Mouse (Mus musculus) E14TG2a.4 (cell line): ENCODE results near the gene Slc35b3.
A peak's percentile ranks its signal among the peaks of the same experiment; 100 is the strongest.

Experiments
- H3K27me3 ChIP-seq: 2 replicates; pipeline ENCODE4 v1.6.1; 2014; ENCODE audit warnings: low read length, control low read depth; ENCODE audit not compliant: insufficient read depth
- H3K36me3 ChIP-seq: 2 replicates; pipeline ENCODE4 v1.6.1; 2014; ENCODE audit warnings: low read length, control low read depth; ENCODE audit not compliant: insufficient read depth
- H3K4me1 ChIP-seq: replicated peaks from 2 replicates; pipeline ENCODE4 v1.6.1; 2014; ENCODE audit warnings: low read depth, low read length, control low read depth
- H3K4me3 ChIP-seq: replicated peaks from 2 replicates; pipeline ENCODE4 v1.5.1; 2014; ENCODE audit warnings: mild to moderate bottlenecking, low read length
- H3K9me3 ChIP-seq: 2 replicates; pipeline ENCODE4 v1.6.1; 2014; ENCODE audit warnings: low read length, control low read depth
- CTCF ChIP-seq: conservative IDR thresholded peaks from 2 replicates; pipeline ENCODE4 v1.5.1; 2014; ENCODE audit warnings: low read length
- NANOG ChIP-seq: IDR thresholded peaks from 2 replicates; pipeline ENCODE4 v1.6.1; 2014; ENCODE audit warnings: borderline replicate concordance, low read length, mixed read lengths
- POU5F1 ChIP-seq: IDR thresholded peaks from 2 replicates; pipeline ENCODE4 v1.6.1; 2014; ENCODE audit warnings: low read length, borderline replicate concordance

Gene Slc35b3

DNA sequence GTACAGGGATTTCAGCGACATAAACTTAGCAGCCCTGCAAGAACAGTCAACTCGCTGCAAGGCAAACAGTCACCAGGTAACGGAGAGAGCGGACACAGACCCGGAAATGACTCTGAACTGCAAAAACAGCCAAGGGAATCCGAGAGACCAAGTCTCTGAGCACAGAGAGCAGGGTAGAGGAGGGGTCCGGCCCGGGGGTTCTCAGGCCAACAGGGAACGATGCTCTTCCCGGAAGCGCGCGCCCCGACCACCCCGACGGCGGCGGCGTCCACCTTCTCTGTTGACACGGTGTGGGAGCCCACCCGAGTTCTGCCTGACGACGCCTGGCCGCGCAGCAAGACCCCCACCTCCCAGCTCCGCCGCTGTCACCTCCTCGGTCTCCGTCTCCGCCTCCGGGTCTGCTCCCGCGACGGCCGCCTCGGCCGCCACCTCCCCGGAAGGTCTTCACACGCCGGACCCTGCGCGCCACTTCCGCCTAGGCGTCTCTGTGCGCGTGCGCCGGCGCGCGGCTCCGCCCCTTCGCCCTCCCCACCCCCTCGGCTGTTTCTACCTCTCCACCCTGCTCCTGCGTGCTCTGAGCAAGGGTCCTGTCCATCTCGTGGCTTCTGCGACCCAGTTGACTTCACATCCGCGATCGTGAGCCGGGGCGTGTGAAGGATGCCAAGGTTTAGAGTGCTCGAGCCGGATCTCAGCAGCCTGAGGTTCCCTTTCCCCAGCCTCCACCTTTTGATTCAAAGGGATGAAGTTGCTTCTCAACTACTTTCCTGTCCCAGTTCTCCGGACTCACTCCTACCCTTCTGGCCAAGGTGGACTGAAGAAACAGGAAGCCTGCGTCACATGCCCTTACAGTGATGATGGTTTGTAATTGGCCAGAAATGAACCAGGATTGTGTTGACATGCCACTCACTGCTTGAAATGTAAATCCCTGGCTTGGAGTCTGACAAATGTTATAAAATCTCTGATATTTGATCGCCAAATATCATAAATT is at the start of gene Slc35b3:
Gene Slc35b3, minus strand, starts transcription at position 813 of the 988 bp plus-strand sequence.
- peaks cover 4% of the 10 kb centered on the region; the same call in 1 of the 2 replicates for H3K36me3 ChIP-seq
- no peaks in the 10 kb centered on the region; the same call in 1 of the 2 replicates for H3K27me3 ChIP-seq
- H3K4me3 ChIP-seq = peak within 1 kb of the TSS; percentile 88
- H3K9me3 ChIP-seq = no peaks in the 10 kb centered on the region
- H3K4me1 ChIP-seq = peaks cover 9% of the 10 kb centered on the region
- no peak for TF ChIP-seq POU5F1
- no peak for TF ChIP-seq NANOG
- TF ChIP-seq CTCF = no peak

DNA sequence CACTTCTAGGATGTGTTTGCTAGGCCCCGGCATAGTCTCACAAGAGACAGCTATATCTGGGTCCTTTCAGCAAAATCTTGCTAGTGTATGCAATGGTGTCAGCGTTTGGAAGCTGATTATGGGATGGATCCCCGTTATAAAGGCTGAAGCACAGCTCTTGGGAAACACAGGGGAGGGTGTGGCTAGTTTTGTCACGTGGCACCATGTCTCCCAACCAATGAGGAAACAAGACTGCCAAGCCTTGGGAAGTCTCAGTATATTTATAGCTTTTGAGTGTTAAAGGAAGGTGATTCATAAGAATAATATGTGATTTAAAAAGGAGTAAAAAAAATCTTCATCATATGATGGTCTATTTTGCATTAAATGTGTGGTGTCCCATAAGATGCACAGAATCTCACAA is 49.6 kb upstream of the Slc35b3 start:
- Histone ChIP-seq H3K36me3 (no peaks in the 10 kb centered on the region), H3K9me3 (no peaks in the 10 kb centered on the region), H3K27me3 (no peaks in the 10 kb centered on the region), H3K4me3 (no peak overlapping the region), H3K4me1 (no peaks in the 10 kb centered on the region; the same call in 1 of the 2 replicates)
- TF ChIP-seq CTCF (no peak), POU5F1 (no peak), NANOG (no peak)

DNA sequence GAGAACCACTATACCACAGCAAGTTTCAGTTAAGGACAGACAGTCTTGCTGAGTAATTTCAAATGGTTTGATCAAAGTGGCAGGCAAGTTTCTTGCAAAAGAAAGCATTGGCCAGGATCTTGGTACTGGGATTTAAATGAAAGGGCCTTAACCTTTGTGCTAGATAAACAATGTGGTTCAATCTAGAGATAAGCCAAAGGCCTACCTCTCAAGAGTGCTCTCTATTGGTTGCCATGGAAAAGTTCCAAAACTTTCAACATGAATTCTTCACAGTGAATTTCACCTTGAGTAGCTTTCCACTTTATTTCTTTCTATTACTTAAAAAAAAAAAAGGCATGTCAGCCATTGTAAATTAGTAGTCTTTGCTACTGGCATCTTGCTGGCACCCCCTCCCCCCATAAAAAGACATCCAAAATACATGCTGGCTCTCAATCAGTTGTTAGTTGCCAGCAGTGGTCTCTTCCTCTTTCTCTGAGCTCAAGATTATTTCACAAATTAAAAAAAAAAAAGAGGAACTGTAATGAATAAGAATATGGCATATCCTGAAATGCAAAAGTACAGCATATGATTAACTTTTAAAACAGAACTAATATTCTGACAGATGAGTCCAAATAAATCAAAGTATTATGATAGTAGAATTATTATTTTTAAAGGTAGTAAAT is 42.6 kb upstream of the Slc35b3 start:
- H3K4me3 ChIP-seq = no peak overlapping the region
- H3K9me3 ChIP-seq = no peaks in the 10 kb centered on the region
- H3K4me1 ChIP-seq = no peaks in the 10 kb centered on the region
- H3K36me3 ChIP-seq = no peaks in the 10 kb centered on the region
- TF ChIP-seq POU5F1 (no peak), CTCF (no peak), NANOG (no peak)
- H3K27me3 ChIP-seq = 0 out of 2 replicates have a peak, but pooled peaks cover 3% of the 10 kb centered on the region

DNA sequence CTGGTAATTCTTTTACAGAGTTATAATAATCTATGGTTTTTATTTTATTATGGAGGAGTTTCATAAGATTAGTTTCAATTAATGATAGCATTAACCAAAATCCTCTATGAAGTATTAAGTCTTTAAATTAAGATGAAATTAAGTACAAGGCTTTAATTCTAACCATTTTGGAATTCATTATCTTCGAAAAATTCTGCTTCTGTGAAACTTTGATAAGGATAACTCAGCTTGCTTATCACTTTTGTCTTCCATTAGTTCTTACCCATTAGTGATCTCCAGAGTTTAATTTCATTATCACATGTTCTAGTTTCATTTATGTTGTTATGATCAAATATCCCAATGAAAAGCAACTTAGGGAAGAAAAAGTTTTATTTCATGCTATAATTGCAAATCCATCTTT is 41.7 kb upstream of the Slc35b3 start:
- Histone ChIP-seq H3K9me3 (no peaks in the 10 kb centered on the region), H3K4me3 (no peak overlapping the region), H3K27me3 (0 out of 2 replicates have a peak, but pooled peaks cover 3% of the 10 kb centered on the region), H3K36me3 (no peaks in the 10 kb centered on the region), H3K4me1 (no peaks in the 10 kb centered on the region)
- TF ChIP-seq POU5F1 = no peak
- no peak for TF ChIP-seq NANOG

DNA sequence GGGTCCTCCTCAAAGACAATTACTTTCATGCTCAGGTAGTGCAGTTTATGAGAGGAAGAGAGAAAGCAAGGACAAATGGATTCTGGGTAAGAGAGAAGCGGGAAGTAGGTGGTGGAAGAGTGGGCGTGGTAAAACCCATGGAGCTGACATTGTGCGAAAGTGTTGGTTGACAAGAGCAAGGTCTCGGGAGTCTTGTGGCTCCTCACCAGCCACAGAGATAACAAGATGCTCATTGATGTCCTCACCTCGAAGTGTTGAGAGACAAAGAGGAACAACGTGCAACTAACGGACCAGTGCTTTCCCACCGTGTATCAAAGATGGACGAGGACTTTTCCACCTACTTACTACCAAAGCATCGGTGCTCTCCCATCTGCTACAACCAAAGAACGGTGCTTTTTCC is 40.8 kb upstream of the Slc35b3 start:
- Histone ChIP-seq H3K9me3 (no peaks in the 10 kb centered on the region), H3K4me1 (no peaks in the 10 kb centered on the region), H3K36me3 (no peaks in the 10 kb centered on the region), H3K4me3 (no peak overlapping the region), H3K27me3 (0 out of 2 replicates have a peak, but pooled peaks cover 3% of the 10 kb centered on the region)
- no peak for TF ChIP-seq CTCF
- TF ChIP-seq NANOG = no peak
- TF ChIP-seq POU5F1 = no peak

DNA sequence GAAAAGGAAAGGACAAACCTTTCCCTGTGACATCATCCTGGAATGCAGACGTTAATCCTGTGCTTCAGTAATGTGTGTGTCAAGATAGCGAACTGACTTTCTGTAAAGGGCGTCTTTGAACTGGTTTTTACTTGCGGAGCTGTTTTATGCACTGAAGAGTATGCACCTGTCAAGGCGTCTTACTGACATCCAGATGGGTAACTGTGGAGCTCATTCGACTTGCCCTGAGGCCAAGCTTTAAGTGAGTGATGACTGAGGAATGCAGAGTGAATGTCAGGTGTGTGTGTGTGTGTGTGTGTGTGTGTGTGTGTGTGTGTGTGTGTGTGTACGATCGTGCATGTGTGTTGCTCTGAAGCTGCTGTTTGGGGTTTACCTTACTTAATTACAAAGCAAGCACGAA is 38.3 kb upstream of the Slc35b3 start:
- Histone ChIP-seq H3K9me3 (no peaks in the 10 kb centered on the region), H3K4me3 (no peak overlapping the region), H3K27me3 (0 out of 2 replicates have a peak, but pooled peaks cover 3% of the 10 kb centered on the region), H3K4me1 (no peaks in the 10 kb centered on the region), H3K36me3 (no peaks in the 10 kb centered on the region)
- TF ChIP-seq POU5F1 = no peak
- no peak for TF ChIP-seq CTCF
- no peak for TF ChIP-seq NANOG

DNA sequence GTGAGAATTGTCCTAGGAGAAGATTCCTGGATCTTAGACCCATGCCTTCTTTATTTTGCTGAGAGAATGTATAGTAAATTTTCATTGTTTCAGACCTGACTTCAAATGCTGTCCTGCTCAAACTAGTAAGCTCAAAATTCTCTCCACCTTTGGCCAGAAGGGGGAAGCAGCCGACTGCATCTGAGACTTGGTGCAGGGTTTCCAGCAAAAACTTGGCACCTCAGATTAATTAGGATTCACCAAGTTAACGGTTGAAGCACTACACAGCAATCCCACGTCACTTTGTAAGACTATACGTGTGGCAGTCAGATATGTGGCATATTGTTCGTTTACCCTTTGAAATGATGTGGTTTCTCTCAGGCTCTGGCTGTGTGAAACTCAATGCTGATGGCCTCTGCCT is 31.9 kb upstream of the Slc35b3 start:
- TF ChIP-seq NANOG = no peak
- TF ChIP-seq POU5F1 = no peak
- peak; percentile 35 for TF ChIP-seq CTCF
- no peaks in the 10 kb centered on the region for H3K4me1 ChIP-seq

DNA sequence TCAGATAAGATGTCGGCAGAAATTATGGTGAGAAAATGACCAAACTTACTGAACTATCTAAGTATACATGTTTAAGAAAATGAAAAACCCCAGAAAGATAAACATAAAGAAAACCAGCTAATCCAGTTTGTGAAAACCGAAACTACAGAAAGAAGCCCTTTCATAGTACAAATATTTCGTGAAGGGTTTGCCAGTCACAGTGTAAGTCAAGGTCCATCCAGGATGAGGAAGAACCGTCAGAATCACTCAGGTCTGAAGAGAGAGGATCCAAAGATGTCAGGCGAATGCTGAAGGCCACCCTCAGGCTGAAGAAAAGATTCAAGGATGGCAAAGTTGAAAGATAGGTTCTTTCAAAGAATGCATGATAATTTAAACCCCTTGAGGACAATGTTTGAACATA is 23.1 kb upstream of the Slc35b3 start:
- H3K27me3 ChIP-seq = no peaks in the 10 kb centered on the region
- no peak overlapping the region for H3K4me3 ChIP-seq
- H3K36me3 ChIP-seq = no peaks in the 10 kb centered on the region
- H3K9me3 ChIP-seq = no peaks in the 10 kb centered on the region
- H3K4me1 ChIP-seq = no peaks in the 10 kb centered on the region
- TF ChIP-seq POU5F1 (no peak), NANOG (no peak), CTCF (no peak)

More for the DNA sequence above, 31.9 kb upstream of the Slc35b3 start:
- no peaks in the 10 kb centered on the region for H3K36me3 ChIP-seq
- 0 out of 2 replicates have a peak, but pooled peaks cover 3% of the 10 kb centered on the region for H3K27me3 ChIP-seq
- no peak overlapping the region for H3K4me3 ChIP-seq
- H3K9me3 ChIP-seq = no peaks in the 10 kb centered on the region
